Mouse (Mus musculus): ENCODE data around the gene Idua. TPM values are rescaled to one million over a fixed set of nuclear protein-coding genes. Genes with fewer than 3 reads are reported as not detected.

Idua gene
- polyA plus RNA-seq, 1 experiment, result 7.2 TPM

DNA sequence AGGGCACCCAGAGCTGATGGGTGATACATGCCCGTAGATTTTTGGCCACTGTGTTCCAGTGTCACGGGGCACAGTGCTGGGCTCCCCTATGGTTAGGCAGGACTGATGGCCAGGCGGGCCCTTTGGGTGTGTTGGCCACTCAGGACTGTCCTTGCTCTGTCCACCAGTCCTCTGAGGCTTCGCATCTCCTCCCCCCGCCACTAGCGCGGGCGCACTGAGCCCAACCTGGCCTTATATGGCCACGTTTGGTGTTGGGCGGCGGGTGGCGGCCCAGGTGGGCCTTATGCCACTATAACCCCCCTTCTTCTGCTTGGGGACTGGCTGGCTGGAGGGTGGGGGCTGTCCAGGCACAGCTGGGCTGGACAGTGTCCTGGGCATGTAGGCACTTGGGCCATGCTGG lies 35.7 kb downstream of the Idua start:
- no peak for TF ChIP-seq GATA1 (IDR thresholded peaks at IDR 0.05; ENCODE audit: low read length)

DNA sequence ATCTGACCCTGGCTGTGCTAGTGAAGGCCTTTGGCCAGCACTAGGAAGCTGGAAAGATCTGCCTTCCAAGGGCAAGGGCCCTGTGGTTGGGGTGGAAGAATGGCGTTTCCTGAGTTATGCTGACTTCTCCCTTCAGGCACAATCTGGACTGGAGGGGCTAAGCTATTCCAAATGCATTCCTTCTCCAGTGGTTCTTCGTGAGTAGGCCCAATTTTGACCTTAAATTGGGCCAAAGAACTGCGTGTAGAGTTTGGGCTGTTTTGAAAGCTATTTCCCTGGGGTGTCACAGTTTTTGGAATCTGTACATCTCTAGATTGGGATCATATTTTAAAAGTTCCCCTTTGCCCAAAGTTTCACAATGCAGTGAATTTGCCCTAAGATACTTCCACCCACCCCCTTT lies 36.4 kb downstream of the Idua start:
- no peak for TF ChIP-seq GATA1 (IDR thresholded peaks at IDR 0.05; ENCODE audit: low read length)

DNA sequence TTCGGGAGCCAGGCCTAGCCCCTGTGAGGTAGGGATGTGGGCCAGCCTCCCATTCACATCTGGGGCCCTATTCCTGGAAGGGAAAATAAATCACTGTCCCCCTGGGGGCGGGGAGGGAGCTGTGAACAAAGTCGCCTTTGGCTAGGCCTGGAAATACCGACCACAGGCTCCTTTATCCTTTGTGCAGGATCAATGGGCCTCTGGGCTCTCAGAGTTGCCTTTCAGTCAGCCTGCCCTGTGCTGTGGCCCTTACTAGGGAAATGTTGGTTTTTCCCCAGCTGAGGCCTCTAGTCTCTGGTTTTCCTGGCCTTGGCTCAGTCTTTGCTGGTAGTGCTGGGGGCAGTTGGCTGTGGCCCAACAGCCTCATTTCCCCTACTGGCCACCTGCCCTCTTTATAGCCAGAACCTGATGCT lies 37.2 kb downstream of the Idua start:
- no peak for TF ChIP-seq GATA1 (IDR thresholded peaks at IDR 0.05; ENCODE audit: low read length)

DNA sequence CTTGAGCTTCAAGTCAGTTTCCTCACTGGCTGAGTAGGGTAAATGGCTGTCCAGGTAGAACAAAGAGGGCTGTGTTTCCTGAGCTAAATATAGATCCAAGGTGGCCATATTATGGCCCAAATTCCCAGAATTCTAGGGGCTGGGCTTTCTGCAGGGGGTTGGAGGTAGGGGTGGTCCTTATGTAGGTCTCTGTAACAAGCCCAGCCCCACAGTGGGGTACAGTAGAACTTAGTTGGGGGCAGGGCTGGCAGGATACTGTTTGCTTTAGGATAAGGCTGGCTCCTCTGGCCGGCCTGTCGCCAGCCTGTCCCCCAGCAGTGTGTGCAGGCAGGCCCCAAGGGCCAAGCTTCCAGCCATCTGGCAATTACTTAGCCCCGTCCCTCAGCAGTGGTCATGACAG lies 40.2 kb downstream of the Idua start:
- TF ChIP-seq GATA1 (IDR thresholded peaks at IDR 0.05; ENCODE audit: low read length), result no peak

GRCm38 (mm10) chr5:108701341-108702021 lies 41.4 kb downstream of the Idua start:
- TF ChIP-seq GATA1 (IDR thresholded peaks at IDR 0.05; ENCODE audit: low read length), result no peak

GRCm38 (mm10) chr5:108703754-108704626 lies 43.9 kb downstream of the Idua start:
- no peak for TF ChIP-seq GATA1 (IDR thresholded peaks at IDR 0.05; ENCODE audit: low read length)

GRCm38 (mm10) chr5:108707758-108708157 lies 47.6 kb downstream of the Idua start:
- TF ChIP-seq GATA1 (IDR thresholded peaks at IDR 0.05; ENCODE audit: low read length), result no peak

DNA sequence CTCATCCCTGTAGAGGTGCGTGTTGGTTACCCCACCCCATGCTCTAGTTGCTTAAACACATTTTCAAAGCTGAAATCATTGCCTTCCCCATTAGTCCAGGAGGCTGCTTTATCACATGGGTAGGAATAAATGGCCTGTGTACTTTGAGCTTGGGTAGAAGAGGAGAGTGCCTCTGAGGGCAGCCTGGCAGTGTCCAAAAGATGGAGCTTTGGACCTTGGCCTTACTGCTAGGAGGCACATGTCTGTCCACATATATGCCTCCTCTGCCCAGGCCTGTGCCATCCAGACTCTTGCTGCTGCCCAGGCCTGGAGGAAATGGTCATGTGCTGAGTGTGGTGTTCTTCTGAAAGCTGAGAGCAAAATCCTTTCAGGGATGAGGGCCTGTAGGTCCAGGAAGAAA lies 48.3 kb downstream of the Idua start:
- no peak for TF ChIP-seq GATA1 (IDR thresholded peaks at IDR 0.05; ENCODE audit: low read length)

- no peak for TF ChIP-seq GATA1 (IDR thresholded peaks at IDR 0.05; ENCODE audit: low read length)
These were observed 49.0 kb downstream of the Idua start for GRCm38 (mm10) chr5:108708981-108709731.

- no peak for TF ChIP-seq GATA1 (IDR thresholded peaks at IDR 0.05; ENCODE audit: low read length)
These were observed 51.8 kb downstream of the Idua start for GRCm38 (mm10) chr5:108711968-108712367.

- no peak for TF ChIP-seq GATA1 (IDR thresholded peaks at IDR 0.05; ENCODE audit: low read length)
These were observed 53.0 kb downstream of the Idua start for GRCm38 (mm10) chr5:108713096-108713495.

- no peak for TF ChIP-seq GATA1 (IDR thresholded peaks at IDR 0.05; ENCODE audit: low read length)
These were observed 53.6 kb downstream of the Idua start for GRCm38 (mm10) chr5:108713691-108714090.

DNA sequence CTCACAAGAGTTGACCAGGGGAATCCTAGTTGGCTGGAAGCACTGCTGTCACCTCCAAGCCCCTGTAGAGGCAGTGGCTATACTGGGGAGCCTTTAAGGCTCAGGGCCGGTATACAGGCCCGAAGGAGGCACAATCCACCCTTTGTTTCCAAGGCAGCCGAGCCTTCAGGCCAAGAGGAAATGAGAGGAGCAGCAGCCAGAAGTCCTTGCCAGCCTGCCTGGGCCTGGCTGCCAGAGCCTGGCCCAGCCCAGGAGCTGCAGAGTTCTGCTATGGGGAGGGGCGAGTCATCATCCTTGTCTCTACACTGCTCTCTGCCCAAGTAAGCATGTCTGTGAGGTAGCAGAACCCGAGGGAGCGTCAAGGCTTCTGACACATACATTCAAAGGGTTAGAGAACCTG lies 54.0 kb downstream of the Idua start:
- no peak for TF ChIP-seq GATA1 (IDR thresholded peaks at IDR 0.05; ENCODE audit: low read length)

DNA sequence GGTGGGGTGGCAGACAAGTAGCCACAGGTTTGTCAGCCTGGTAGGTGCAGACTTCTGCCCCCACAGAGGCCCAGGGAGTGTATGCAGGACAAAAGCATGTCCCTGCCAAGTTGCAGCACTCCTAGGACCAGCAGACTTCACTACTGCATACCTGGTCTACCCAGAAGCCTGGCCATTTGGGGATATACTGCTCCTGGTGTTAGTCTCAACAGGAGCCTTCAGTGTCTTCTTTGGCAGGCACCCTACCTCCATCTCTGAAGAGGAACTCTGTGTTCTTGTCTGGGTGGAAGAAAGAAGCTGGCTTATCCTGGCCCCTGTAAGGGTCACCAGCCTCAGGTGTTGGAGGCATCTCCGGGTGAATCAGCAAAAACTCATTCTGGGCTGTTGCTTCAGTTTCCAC lies 55.8 kb downstream of the Idua start:
- TF ChIP-seq GATA1 (IDR thresholded peaks at IDR 0.05; ENCODE audit: low read length), result no peak

DNA sequence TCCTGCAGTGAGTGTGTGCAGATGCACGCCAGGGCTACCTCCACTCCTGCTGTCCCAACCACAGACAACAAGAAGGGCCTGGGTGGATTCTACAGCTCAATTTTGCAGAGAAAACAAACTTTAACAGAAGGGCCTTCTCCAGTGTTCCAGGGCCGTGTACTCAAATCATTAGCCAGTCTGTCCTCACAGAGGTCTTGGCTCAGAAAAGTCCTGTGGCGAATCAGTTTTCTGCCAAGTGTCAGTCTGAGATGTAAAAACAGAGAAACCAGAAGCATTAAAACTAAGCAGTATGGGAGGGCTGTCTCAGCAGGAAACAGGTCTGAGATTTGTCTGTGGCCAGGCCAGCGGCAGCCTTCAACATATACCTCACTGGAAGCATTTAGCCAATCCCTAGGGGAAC lies 57.9 kb downstream of the Idua start:
- no peak for TF ChIP-seq GATA1 (IDR thresholded peaks at IDR 0.05; ENCODE audit: low read length)

GRCm38 (mm10) chr5:108719761-108720160 lies 59.6 kb downstream of the Idua start:
- TF ChIP-seq GATA1 (IDR thresholded peaks at IDR 0.05; ENCODE audit: low read length), result no peak
